Mouse (Mus musculus) neutrophil, adult 5-6 weeks (primary cell): ENCODE results near the gene Txnl4b. TPM values are rescaled to one million over a fixed set of nuclear protein-coding genes. Genes with fewer than 3 reads are reported as not detected.
A peak's percentile ranks its signal among the peaks of the same experiment; 100 is the strongest.

ENCODE experiments used
- ATAC-seq: fragments of 151-379, 151-347 bp; 2 replicates; pipeline ENCODE4 v1.8.0; 2017; ENCODE audit warnings: mild to moderate bottlenecking, moderate TSS enrichment; ENCODE audit not compliant: insufficient number of reproducible peaks, poor library complexity, low FRiP score, severe bottlenecking; ENCODE audit errors: extremely low read depth
- total RNA-seq: library from RNA; stranded (forward); fragments of 200-1000 nt; gene quantifications from 2 replicates; pipeline ENCODE4 v1.2.3, GENCODE M21; 2017

Gene Txnl4b
- 33.9 and 37.8 TPM in 2 replicates for total RNA-seq

DNA sequence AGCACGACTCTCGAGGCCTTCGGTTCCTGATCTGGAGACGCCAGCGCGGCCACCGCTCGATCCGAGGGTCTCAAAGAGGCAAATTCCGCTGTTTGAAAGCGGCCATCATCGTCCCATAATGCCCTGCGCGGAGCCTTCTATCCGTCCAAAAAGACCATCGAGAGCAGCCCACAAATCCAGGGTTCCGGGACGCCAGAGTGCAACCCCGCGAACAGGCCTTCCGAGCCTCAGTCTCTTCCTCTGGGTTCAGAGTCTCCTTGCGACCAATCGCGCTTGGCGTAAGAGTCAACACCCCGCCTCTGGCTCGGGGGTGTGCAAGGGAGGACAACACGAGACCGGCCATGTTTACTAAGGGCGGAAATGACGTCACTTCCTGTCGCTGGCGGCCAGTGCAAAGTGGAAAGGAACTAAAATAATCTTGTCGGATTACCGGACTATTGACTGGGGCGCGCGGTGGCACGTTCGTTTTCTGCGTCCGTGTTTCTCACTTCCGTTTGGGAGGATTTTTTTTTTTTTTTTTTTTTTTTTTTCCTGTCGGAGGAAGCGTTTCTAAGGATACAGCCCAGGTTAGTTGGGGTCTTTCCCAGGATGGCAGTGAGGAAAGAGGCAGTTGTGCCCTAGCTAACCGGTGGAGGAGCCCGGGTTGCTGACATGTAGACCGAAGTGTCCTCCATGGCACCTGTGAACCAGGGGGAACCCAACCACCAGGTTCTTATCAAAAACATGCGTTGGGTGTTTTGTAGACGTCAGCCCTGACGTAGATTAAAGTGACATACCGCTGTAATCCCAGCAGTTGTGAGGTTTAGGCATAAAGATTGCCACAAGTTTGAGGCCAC, at the start of gene Txnl4b, which contains the start of gene Dhx38:
Gene Txnl4b (plus strand): TSS at position 395 of the 836 bp plus-strand sequence.
Gene Dhx38 (minus strand): TSS at position 364 of the 836 bp plus-strand sequence.
- peak; percentile 96 for ATAC-seq

DNA sequence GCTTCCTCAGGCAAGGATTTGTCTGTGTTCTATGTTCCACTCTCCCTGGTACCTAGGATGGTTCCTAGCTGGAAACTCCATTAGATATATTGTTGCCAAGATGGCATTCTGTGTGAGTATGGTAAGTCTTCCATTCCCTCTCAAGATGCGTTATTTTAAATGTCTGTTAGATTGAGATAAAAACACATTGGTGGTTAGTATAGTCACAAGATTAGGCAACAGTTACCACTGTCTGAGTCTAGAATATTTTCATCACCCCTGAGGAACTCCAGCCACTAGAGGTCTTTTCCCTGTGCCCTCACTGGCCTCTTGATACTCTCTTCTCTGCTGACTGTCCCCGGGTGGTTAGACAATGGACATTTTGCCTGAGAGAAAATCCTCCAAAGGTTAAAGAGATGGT, 41.7 kb upstream of the Txnl4b start:
- no peak for ATAC-seq

DNA sequence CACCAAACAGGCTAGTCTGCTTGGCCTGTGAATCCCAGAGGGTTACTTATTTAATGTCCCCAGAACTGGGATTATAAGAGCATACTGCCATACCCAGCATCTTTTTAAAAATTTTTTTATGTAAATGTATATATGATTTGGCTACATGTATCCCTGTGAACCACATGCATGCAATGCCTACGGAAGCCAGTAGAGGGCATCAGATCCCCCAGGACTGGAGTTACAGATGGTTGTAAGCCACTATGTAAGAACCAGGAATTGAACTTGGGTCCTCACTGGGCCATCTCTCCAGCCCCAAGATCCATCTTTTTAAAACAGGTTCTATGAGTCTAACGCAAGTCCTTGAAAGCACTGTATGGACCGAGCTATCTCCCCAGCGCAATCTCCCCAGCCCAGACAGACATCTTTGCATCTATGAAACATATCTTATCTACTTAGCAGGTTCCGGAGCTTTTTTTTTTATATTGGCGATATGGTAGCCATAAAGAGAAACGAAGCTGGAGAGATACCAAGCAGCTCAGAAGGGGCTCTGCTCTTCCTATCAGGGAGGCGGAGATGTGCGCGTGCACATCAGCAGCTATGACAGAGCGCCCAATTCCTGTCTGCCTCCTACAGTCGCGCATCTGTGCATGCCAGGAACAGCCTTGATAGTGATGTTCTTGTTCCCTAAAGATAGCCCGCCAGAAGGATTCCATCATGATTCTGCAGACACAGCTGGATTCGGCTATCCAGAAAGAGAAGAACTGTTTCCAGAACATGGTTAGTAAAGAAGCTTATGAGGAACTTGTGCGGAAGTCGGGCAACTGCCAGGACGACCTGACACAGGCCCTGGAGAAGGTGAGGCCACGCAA, 30.3 kb upstream of the Txnl4b start:
- no peak for ATAC-seq

DNA sequence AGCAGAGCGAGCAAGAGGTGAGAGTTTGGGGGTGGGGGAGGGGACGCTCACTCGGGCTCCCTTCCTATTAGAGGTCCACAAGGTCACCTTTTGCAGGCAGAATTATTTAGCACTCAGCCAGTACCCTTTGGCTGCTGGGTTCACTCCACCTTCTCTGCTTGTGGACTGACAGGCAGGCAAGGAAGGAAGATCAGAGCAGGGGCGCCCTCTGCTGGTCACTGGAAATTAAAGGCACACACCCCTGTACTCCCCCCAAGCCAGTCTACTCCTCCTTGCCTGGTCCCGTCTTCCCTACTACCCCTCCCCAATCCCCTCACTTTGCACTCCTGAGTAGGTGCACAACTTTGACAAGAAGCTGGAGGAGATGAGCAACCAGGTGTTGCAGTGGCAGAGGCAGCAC, 29.0 kb upstream of the Txnl4b start:
- ATAC-seq, result peak; percentile 39; the same call in 1 of the 2 replicates

DNA sequence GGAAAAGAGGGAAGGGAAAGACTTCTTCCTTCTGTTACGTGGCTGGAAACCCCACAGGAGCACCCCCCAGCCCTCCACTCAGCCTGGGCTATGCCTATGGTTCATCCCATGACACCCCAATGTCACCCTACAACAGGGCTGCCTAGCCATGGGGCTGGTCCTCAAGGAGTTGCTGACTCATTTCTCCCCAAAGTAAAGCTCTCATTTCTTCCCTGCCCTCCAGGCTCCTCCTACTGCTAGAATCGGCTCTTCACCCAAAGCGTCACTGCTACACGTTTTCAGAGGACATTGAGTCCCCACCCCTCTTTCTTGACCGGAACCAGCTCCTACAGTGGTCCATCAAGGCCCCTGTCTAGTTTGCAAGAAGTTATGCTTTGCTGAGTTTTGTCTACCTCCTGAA, 23.5 kb upstream of the Txnl4b start:
- no peak for ATAC-seq

DNA sequence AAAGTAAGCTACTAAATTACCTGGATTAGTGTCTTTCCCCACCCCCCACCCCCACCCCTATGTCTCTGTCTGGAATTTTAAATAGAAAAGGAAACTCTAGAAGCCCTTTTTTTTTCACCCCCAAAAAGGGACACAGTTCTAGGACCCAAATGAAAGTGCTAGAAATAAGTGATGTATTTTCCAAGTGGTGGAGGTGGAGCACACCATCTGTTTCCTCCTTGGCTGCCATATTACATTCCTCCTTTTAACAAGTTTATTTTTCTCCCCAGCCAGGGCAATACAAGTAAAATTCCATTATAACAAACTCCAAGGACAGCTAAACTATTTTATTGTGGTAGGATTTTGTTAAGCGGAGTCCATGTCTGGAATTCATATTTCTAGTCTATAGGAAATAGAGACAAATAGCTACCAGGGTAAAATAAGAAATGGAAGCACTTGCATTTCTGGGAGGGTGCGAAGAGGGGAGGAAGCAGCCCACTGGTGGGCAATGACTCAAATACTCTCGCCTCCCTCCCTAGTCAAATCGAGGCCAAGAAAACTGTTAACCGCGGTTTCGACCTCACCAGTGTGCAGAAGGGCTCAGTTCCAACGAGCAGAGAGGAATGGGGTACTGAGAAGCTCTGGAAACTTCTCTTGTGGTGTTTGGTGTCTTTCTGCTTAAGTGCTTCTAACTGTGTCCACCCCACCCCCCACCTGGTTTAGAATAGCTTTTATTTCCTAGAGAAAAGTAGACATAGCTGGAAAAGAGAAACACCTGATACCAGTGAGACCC, 22.8 kb upstream of the Txnl4b start:
- ATAC-seq, result no peak

DNA sequence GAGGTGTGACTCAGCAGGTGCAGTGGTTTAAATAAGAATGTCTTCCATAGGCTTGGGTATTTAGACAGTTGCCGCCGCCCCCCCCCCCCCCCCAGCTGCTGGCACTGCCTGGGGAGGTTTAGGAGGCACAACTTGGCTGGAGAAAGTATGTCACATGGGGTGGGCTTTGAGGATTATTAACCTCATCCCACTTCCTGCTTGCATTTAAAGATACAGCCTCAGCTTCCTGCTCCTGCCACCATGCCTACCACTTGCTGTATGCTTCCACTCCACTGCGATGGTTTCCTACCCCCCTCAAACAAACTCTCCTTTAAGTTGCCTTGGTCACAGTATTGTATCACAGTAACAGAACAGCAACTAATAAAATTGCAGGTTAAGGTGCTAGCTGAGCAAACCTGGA, 21.6 kb upstream of the Txnl4b start:
- ATAC-seq, result no peak

DNA sequence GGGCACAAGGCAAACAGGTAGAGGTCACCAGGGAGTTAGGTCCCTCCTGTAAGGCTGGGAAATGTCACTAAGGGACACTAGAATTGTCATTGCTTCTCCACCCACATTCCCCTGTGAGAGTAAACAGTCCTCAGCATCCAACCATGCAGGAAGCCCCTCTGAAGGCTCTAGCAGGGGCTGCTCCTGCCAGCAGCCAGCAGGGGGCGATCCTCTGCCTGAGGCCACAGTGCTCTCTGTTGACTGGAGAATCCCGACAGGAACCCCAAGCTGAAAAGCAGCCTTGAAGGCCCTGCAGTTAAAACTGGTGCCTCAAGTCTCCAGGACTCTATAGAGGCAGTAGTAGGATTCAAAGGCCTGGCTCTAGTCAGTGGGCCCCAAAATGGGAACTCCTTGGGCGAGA, 14.0 kb upstream of the Txnl4b start:
- ATAC-seq, result no peak

DNA sequence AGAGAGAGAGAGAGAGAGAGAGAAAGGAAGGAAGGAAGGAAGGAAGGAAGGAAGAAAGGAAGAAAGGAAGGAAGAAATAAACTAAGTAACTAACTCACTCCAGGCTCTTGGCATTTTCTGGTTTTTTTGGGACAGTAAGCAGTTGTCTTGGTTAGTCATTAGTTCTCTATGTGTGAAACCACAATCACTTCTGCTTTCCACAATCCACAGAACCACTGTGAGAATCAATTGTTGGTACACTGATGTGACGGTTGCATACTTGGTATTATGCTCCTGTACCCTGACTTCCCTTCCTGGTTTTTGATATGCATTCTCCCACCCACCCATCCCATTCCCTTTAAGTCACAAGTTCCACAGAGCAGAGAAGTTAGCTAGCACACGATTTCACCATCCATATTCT, 1.8 kb upstream of the Txnl4b start:
- peak; percentile 27; the same call in 1 of the 2 replicates for ATAC-seq

DNA sequence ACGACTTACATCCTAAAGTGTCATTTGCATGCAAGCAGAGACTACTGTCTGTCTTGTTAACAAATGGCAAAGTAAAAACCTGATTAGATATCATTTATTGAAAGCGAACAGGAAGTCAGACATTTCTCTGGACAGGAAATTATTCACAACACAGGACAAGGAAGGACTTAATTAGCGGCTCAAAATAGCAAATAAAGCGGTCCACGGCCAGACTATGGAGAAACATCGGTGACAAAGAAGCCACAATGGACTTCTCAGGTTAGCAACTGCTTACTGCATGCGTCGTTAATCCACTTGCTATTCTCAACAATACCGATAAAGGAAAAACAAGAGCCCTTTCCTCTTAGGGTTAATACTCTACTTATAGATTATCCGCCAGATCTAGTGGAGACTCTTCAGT, 926 bp upstream of the Txnl4b start:
- no peak for ATAC-seq

DNA sequence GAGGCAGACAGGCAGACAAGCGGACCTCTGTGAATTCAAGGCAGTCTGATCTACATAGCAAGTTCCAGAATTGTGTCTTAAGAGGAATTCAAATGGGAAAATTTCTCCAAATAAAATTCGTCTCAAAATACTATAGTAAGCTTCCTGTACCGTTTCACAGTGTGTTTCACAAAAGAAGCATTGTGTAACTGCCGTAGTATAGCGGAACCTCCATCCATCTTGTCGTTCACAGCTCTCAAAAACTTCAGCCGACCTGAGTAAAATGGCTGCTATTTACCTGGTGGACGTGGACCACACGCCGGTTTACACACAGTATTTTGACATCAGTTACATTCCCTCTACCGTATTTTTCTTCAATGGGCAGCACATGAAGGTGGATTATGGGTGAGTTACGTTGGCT, 5.4 kb downstream of the Txnl4b start:
- ATAC-seq, result peak; percentile 27; the same call in 1 of the 2 replicates

DNA sequence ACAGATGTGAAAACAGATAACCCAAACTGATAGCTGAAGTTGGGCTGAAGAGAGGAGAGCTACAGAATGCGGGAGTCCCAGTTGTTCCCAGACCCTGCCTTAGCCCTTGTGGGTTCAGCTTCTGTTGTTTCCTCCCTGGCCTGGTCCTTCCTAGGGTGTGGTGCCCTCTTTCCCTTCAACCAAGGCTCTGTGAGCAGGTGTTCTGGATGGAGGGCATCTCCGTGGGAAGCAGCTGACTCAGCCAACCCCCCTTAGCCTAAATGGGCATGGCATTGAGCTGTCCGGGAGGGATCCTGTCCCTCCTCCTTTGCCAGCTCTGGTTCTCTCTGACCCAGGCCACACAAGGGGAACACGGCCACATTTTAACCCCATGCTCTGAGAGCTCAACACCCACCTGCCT, 10.6 kb downstream of the Txnl4b start:
- ATAC-seq, result no peak

DNA sequence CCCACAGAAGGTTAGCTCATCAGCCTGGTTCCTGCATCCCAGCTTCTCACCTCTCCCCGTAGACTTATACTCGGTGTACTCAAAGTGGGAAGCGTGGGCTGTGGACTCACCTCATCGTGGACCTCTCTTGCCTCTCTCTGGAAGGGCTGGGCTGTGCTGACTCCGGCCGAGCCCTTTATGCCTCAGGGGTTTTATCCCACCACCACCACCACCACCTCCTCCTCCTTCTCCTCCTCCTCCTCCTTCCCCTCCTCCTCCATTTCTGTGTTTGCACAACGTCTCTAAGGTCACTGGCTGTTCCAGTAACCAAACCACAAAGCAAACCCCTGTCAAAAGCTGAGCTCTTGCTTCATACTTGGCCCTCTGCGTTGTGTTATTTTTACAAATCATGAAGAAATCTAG, 13.2 kb downstream of the Txnl4b start, which contains the start of gene Hp:
Gene Hp (minus strand): TSS at position 273 of the 402 bp plus-strand sequence.
- ATAC-seq, result peak; percentile 75

DNA sequence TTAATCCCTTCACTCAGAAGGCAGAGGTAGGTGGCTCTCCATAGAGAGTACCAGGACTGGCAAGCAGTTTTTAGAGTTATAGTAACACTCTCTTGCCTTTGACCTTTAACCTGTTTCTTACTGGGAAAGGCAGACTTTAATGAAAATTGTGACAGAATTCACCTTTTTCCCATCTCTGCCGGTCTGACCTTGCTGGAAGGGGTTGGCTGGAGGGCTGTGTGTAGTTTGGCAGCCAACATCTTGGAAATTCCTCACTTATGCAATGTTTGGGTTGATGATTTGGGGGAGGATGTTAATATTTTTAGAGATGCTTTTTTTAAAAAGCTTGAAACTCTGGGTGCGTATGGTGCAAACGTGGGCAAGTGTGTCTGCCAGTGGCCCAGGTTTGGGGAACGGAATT, 18.6 kb downstream of the Txnl4b start:
- ATAC-seq, result no peak

DNA sequence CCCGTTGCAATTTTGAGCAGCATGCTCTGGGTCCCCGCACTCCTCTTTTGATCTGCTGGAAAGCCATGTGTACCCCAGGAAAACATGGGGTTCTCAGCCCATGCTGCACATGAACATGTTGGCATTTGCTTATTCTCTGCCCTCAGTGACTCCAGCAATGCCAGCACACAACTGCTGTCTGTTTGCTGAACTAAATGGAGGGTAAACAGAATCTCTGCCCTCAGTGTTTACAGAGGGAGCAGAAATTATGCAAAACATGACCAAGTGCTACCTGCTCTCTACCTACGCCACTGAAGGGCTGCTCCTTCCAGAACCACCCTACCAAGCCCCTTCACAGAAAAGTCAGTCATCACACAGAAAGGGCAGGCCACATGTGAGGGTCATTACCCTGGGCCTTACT, 19.1 kb downstream of the Txnl4b start:
- no peak for ATAC-seq

DNA sequence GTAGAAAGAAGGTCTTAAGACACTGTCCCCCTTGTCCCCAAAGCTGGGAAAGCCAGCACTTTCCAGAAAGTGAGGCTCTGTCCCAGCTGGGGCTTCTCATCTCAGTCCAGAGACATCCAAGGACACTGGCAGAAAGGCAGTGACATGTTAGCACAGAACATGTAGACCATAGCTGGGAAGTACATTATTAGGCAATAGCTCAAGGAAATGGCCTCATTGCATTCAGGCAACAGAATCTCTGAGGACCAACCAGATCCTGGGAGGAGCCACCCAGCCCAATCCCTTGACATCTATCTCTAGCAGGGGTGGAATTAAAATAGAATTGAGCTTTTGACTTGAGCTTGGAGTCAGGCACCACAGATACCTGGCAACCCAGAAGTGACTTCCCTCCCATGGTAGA, 20.0 kb downstream of the Txnl4b start:
- peak; percentile 49 for ATAC-seq

DNA sequence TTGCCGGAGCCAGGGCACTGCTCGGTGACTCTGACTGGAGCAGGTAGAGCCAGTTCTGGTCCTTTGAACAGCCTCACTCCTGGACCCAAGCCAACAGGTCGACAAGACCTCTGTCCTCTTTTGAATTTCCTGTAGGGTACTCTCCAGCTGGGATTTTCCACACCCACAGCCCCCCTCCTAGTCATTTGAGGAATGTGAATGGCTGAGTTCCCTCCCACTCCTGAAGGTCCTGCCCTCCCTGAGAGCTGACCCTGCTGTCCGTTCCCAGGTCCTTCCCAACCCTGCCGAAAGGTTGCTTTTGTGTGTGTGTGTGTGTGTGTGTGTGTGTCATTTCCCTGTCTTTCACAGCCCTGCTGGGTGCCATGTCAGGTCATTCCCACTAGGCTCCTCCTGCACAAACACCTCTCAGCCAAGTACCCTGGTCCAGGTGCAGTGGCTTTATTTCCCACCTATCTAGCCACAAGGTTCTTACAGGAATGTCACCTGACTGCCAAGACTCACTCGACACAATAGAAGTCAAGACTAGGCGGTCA, 21.3 kb downstream of the Txnl4b start:
- ATAC-seq, result no peak

DNA sequence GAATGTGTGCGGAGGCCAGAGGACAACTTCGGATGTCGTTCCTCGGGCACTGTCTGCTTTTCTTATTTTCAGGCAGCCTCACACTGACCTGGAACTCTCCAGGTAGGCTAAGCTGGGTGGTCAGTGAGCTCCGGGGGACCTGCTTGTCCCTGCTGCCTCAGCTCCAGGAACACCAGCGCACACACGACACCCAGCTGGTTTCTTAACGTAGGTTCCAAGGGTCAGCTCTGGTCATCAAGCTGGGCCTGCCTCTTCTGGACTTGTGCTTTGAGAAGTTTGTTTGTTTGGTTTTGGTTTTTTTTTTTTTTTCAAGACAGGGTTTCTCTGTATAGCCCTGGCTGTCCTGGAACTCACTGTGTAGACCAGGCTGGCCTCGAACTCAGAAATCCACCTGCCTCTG, 25.2 kb downstream of the Txnl4b start:
- no peak for ATAC-seq

DNA sequence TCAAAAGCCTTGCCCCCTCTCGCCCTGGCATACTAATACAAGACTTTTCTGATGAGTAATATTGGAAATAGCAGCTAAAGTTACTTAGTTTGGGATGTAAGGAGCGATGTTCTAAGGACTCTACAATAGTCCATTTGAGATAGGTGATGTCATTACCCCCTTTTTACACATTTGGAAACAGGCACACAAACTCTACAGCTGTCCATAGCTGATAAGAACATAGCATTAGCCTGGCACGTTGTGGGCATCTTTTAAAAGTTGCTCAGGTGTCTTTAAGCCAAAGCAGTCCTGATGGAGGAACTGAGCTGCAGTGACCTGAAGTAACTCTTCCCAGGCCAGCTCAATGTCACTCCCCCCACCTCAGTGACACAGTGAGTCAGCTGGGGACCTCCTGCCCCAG, 25.7 kb downstream of the Txnl4b start:
- ATAC-seq, result no peak
